Mouse (Mus musculus): ENCODE measurements at regions not wholly inside any gene's neighbourhood (a gene's known extent, or its start where the extent isn't known, plus 50 kb on each side); places are given as distances from the start of the nearest gene placed in this dataset.

- dilution Hi-C loops (cut with MboI; ENCODE audit: extremely low pct_ligation_motif_present, extremely low pct_unique_long_range_greater_than_20kb, low sequenced_read_pairs) (no loop called here), in situ Hi-C loops (cut with MboI; ENCODE audit: low pct_ligation_motif_present, low pct_unique_long_range_greater_than_20kb, low sequenced_read_pairs) (no loop called here)
- DNase-seq (ENCODE audit: extremely low read depth) = no peak
- Histone ChIP-seq H3K4me1 (ENCODE audit: control insufficient read depth in 1 of 2, insufficient read depth in 2 of 2) (peaks cover 9 to 28% of the 10 kb centered on the region in 2 experiments), H3K4me2 (ENCODE audit: insufficient read depth, low read depth, poor library complexity, severe bottlenecking) (no peak overlapping the region), H3K36me3 (replicated peaks in 1 of 2; ENCODE audit: control insufficient read depth in 1 of 2, insufficient read depth in 1 of 2, low read length in 1 of 2) (no peaks in the 10 kb centered on the region), H3K9ac (ENCODE audit: insufficient read depth, low read depth) (no peak overlapping the region), H3K27me3 (replicated peaks) (no peaks in the 10 kb centered on the region), H3K4me3 (replicated peaks in 1 of 3; ENCODE audit: low read depth in 2 of 3, low read length in 2 of 3, poor library complexity in 1 of 3) (no peak overlapping the region), H3K9me3 (replicated peaks; ENCODE audit: low read length) (no peaks in the 10 kb centered on the region), H3K79me2 (replicated peaks; ENCODE audit: control insufficient read depth, extremely low read depth, insufficient read depth, poor library complexity, severe bottlenecking) (no peaks in the 10 kb centered on the region), H3K27ac (ENCODE audit: insufficient read depth, low read depth) (no peak overlapping the region)
- TF ChIP-seq NELFE (IDR thresholded peaks at IDR 0.05; ENCODE audit: low read depth, low read length) = no peak
- TF ChIP-seq TCF12 (IDR thresholded peaks at IDR 0.05; ENCODE audit: low read depth, low read length) = no peak
- no peak for TF ChIP-seq HCFC1 (IDR thresholded peaks at IDR 0.05; ENCODE audit: low read depth, low read length)
- TF ChIP-seq JUN (IDR thresholded peaks at IDR 0.05; ENCODE audit: insufficient read depth, low read depth, low read length) = no peak
- no peak for TF ChIP-seq RAD21 (IDR thresholded peaks at IDR 0.05; ENCODE audit: low read depth, low read length)
- no peak for TF ChIP-seq EP300 (IDR thresholded peaks at IDR 0.05; ENCODE audit: low read length)
- TF ChIP-seq CHD1 (IDR thresholded peaks at IDR 0.05; ENCODE audit: low read depth, low read length) = no peak
- TF ChIP-seq ETS1 (conservative IDR thresholded peaks at IDR 0.05; ENCODE audit: low read depth, low read length) = no peak
- no peak for TF ChIP-seq POLR2A (IDR thresholded peaks at IDR 0.05; ENCODE audit: low read depth, low read length)
- TF ChIP-seq USF2 (conservative IDR thresholded peaks at IDR 0.05; ENCODE audit: low read depth, low read length) = no peak
- no peak for TF ChIP-seq MAFK (IDR thresholded peaks at IDR 0.05; ENCODE audit: insufficient replicate concordance, low read length)
These were observed 164.3 kb upstream of the Dmrta1 start for GRCm38 (mm10) chr4:89514981-89515380.

- Histone ChIP-seq H3K9me3 (replicated peaks; ENCODE audit: low read length) (no peaks in the 10 kb centered on the region), H3K79me2 (replicated peaks; ENCODE audit: control insufficient read depth, extremely low read depth, insufficient read depth, poor library complexity, severe bottlenecking) (no peaks in the 10 kb centered on the region), H3K27ac (ENCODE audit: insufficient read depth, low read depth) (no peak overlapping the region), H3K36me3 (replicated peaks in 1 of 2; ENCODE audit: control insufficient read depth in 1 of 2, insufficient read depth in 1 of 2, low read length in 1 of 2) (no peaks in the 10 kb centered on the region), H3K4me2 (ENCODE audit: insufficient read depth, low read depth, poor library complexity, severe bottlenecking) (no peak overlapping the region), H3K4me1 (ENCODE audit: control insufficient read depth in 1 of 2, insufficient read depth in 2 of 2) (peaks cover 9 to 54% of the 10 kb centered on the region in 2 experiments; a peak in 3 of 4 replicates), H3K27me3 (replicated peaks) (no peaks in the 10 kb centered on the region), H3K9ac (ENCODE audit: insufficient read depth, low read depth) (no peak overlapping the region), H3K4me3 (replicated peaks in 1 of 3; ENCODE audit: low read depth in 2 of 3, low read length in 2 of 3, poor library complexity in 1 of 3) (no peak overlapping the region)
- dilution Hi-C loops (cut with MboI; ENCODE audit: extremely low pct_ligation_motif_present, extremely low pct_unique_long_range_greater_than_20kb, low sequenced_read_pairs) (no loop called here), in situ Hi-C loops (cut with MboI; ENCODE audit: low pct_ligation_motif_present, low pct_unique_long_range_greater_than_20kb, low sequenced_read_pairs) (no loop called here)
- no peak for DNase-seq (ENCODE audit: extremely low read depth)
- TF ChIP-seq MEF2A (IDR thresholded peaks at IDR 0.05; ENCODE audit: borderline replicate concordance, low read depth, low read length) (no peak), TBP (conservative IDR thresholded peaks at IDR 0.05; ENCODE audit: low read depth, low read length) (no peak), EP300 (IDR thresholded peaks at IDR 0.05; ENCODE audit: low read length) (no peak), HCFC1 (IDR thresholded peaks at IDR 0.05; ENCODE audit: low read depth, low read length) (no peak), SIN3A (IDR thresholded peaks at IDR 0.05; ENCODE audit: low read length) (no peak), NRF1 (IDR thresholded peaks at IDR 0.05; ENCODE audit: low read depth, low read length) (no peak), TCF12 (IDR thresholded peaks at IDR 0.05; ENCODE audit: low read depth, low read length) (no peak), JUND (conservative IDR thresholded peaks at IDR 0.05; ENCODE audit: low read depth, low read length) (no peak), MAFK (IDR thresholded peaks at IDR 0.05; ENCODE audit: insufficient replicate concordance, low read length) (no peak), MXI1 (IDR thresholded peaks at IDR 0.05; ENCODE audit: low read depth, low read length) (no peak), POLR2A (IDR thresholded peaks at IDR 0.05; ENCODE audit: low read depth, low read length) (no peak), RAD21 (IDR thresholded peaks at IDR 0.05; ENCODE audit: low read depth, low read length) (no peak), UBTF (IDR thresholded peaks at IDR 0.05; ENCODE audit: low read depth, low read length) (no peak), ZMIZ1 (IDR thresholded peaks at IDR 0.05; ENCODE audit: low read depth, low read length) (no peak), USF1 (IDR thresholded peaks at IDR 0.05; ENCODE audit: low read depth, low read length) (no peak)
These were observed 168.6 kb upstream of the Dmrta1 start for GRCm38 (mm10) chr4:89510593-89510992.
